Mouse (Mus musculus): ENCODE results near the gene Zfp775. TPM values are rescaled to one million over a fixed set of nuclear protein-coding genes. Genes with fewer than 3 reads are reported as not detected.

Zfp775 gene
- polyA plus RNA-seq, 1 experiment from 2014 or later = 17.2 TPM

GRCm38 (mm10) chr6:48597233-48597625, 4.6 kb upstream of the Zfp775 start:
- H3K9me3 ChIP-seq (ENCODE audit: control insufficient read depth, low read length) = peaks cover 19% of the 10 kb centered on the region
- ATAC-seq = no peak
- peaks cover 24% of the 10 kb centered on the region for H3K4me1 ChIP-seq (replicated peaks; ENCODE audit: control insufficient read depth, insufficient read depth, low read length)
- WGBS = 97% methylated on average over 27 of the region's 27 CpGs
- H3K36me3 ChIP-seq (ENCODE audit: control insufficient read depth, insufficient read depth) = peaks cover 24% of the 10 kb centered on the region
- H3K27ac ChIP-seq (ENCODE audit: low read length) = no peak overlapping the region
- no peaks in the 10 kb centered on the region for H3K27me3 ChIP-seq (replicated peaks; ENCODE audit: control insufficient read depth, insufficient read depth, low read length)
- H3K4me2 ChIP-seq (ENCODE audit: low read length) = no peak overlapping the region
- H3K9ac ChIP-seq (replicated peaks; ENCODE audit: low read depth, low read length) = no peak overlapping the region
- H3K4me3 ChIP-seq (replicated peaks; ENCODE audit: low read length) = no peak overlapping the region

DNA sequence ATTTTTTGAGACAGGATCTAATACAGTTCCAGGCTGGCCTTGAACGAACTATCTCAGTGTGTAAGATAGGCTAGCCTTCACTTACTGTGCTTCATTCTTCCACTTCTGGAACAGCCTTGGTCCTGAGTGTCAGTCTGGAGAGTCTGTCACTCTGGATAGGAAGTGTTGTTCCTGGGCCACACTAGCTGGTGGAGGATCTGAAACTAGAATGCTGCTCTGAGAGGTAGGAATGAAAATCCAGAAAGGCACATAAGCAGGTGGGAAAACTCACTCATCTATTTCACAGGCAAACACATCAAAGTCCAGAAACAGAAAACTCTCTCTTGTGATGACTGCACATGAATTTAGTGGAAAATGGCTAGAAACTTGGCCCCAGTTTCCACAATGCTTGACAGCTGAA, 1.3 kb upstream of the Zfp775 start:
- no peak for ATAC-seq
- Histone ChIP-seq H3K9me3 (ENCODE audit: control insufficient read depth, low read length) (peaks cover 19% of the 10 kb centered on the region), H3K36me3 (ENCODE audit: control insufficient read depth, insufficient read depth) (peaks cover 24% of the 10 kb centered on the region), H3K4me2 (ENCODE audit: low read length) (no peak overlapping the region), H3K27ac (ENCODE audit: low read length) (peak overlapping the region; percentile 88; the same call in 1 of the 2 replicates), H3K4me3 (replicated peaks; ENCODE audit: low read length) (no peak overlapping the region), H3K4me1 (replicated peaks; ENCODE audit: control insufficient read depth, insufficient read depth, low read length) (peaks cover 17% of the 10 kb centered on the region), H3K27me3 (replicated peaks; ENCODE audit: control insufficient read depth, insufficient read depth, low read length) (no peaks in the 10 kb centered on the region), H3K9ac (replicated peaks; ENCODE audit: low read depth, low read length) (no peak overlapping the region)
- 95% methylated on average over 1 of the region's 1 CpGs for WGBS

- H3K27ac ChIP-seq (ENCODE audit: low read length) = peak overlapping the region; percentile 81
- H3K27me3 ChIP-seq (replicated peaks; ENCODE audit: control insufficient read depth, insufficient read depth, low read length) = no peaks in the 10 kb centered on the region
- H3K4me3 ChIP-seq (replicated peaks; ENCODE audit: low read length) = peak overlapping the region; percentile 83
- ATAC-seq = peak; percentile 79
- peak overlapping the region; percentile 88 for H3K9ac ChIP-seq (replicated peaks; ENCODE audit: low read depth, low read length)
- under 1% methylated on average over 28 of the region's 28 CpGs for WGBS
- peaks cover 11% of the 10 kb centered on the region for H3K36me3 ChIP-seq (ENCODE audit: control insufficient read depth, insufficient read depth)
- peaks cover 17% of the 10 kb centered on the region for H3K4me1 ChIP-seq (replicated peaks; ENCODE audit: control insufficient read depth, insufficient read depth, low read length)
- peak overlapping the region; percentile 67 for H3K4me2 ChIP-seq (ENCODE audit: low read length)
- peaks cover 8% of the 10 kb centered on the region for H3K9me3 ChIP-seq (ENCODE audit: control insufficient read depth, low read length)
Measured at GRCm38 (mm10) chr6:48602080-48602741, 348 bp downstream of the Zfp775 start.

DNA sequence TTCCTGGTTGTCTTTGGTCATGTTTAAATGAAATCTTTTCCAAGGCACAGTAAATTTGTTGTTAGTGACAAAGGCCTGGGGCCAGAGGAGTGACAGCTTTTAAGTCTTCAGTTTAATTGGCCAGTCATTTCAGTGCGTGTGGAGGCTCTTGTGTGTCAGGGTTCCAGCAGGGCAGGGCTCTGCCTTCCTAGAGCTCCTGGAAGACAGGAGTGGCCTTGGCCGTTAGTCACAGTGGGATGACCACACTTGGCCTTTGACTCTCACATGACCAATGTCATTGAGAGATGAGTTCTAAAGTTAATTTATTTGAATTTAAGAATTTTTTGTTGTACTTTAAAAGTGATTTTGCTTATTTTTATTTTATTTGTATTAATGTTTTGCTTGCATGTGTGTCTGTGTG, 6.3 kb downstream of the Zfp775 start:
- WGBS = 52% methylated on average over 2 of the region's 2 CpGs
- no peak overlapping the region for H3K9ac ChIP-seq (replicated peaks; ENCODE audit: low read depth, low read length)
- H3K4me2 ChIP-seq (ENCODE audit: low read length) = no peak overlapping the region
- no peaks in the 10 kb centered on the region for H3K9me3 ChIP-seq (ENCODE audit: control insufficient read depth, low read length)
- no peak overlapping the region for H3K4me3 ChIP-seq (replicated peaks; ENCODE audit: low read length)
- H3K27ac ChIP-seq (ENCODE audit: low read length) = no peak overlapping the region
- H3K4me1 ChIP-seq (replicated peaks; ENCODE audit: control insufficient read depth, insufficient read depth, low read length) = peaks cover 1% of the 10 kb centered on the region; the same call in 1 of the 2 replicates
- H3K36me3 ChIP-seq (ENCODE audit: control insufficient read depth, insufficient read depth) = no peaks in the 10 kb centered on the region
- no peaks in the 10 kb centered on the region for H3K27me3 ChIP-seq (replicated peaks; ENCODE audit: control insufficient read depth, insufficient read depth, low read length)
- no peak for ATAC-seq

DNA sequence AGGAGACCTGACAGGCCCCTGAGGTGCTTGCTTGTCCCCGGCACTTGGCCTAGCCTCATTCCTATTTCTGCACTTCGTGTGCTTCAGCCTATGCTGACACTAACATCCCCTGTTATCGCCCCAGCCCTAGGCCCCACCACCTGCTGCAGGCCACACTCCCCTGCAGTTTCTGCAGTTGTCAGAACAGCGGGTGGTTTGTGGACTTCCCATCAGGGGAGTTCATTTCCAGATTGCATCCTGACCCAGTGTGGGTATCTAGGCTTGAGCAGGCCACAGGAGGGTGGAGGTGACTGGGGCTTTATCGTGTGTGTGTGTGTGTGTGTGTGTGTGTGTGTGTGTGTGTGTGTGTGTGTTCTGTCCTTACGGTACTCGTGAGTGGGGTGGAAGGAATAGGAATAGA, 7.6 kb downstream of the Zfp775 start:
- Histone ChIP-seq H3K27ac (ENCODE audit: low read length) (no peak overlapping the region), H3K9ac (replicated peaks; ENCODE audit: low read depth, low read length) (no peak overlapping the region), H3K9me3 (ENCODE audit: control insufficient read depth, low read length) (no peaks in the 10 kb centered on the region), H3K36me3 (ENCODE audit: control insufficient read depth, insufficient read depth) (peaks cover 5% of the 10 kb centered on the region), H3K27me3 (replicated peaks; ENCODE audit: control insufficient read depth, insufficient read depth, low read length) (no peaks in the 10 kb centered on the region), H3K4me1 (replicated peaks; ENCODE audit: control insufficient read depth, insufficient read depth, low read length) (no peaks in the 10 kb centered on the region), H3K4me2 (ENCODE audit: low read length) (no peak overlapping the region), H3K4me3 (replicated peaks; ENCODE audit: low read length) (no peak overlapping the region)
- no peak for ATAC-seq
- WGBS = 65% methylated on average over 7 of the region's 7 CpGs

GRCm38 (mm10) chr6:48610657-48611056, 8.8 kb downstream of the Zfp775 start:
- 77% methylated on average over 3 of the region's 3 CpGs for WGBS
- Histone ChIP-seq H3K9ac (replicated peaks; ENCODE audit: low read depth, low read length) (no peak overlapping the region), H3K4me2 (ENCODE audit: low read length) (no peak overlapping the region), H3K27ac (ENCODE audit: low read length) (no peak overlapping the region), H3K9me3 (ENCODE audit: control insufficient read depth, low read length) (no peaks in the 10 kb centered on the region), H3K4me1 (replicated peaks; ENCODE audit: control insufficient read depth, insufficient read depth, low read length) (no peaks in the 10 kb centered on the region), H3K4me3 (replicated peaks; ENCODE audit: low read length) (no peak overlapping the region), H3K27me3 (replicated peaks; ENCODE audit: control insufficient read depth, insufficient read depth, low read length) (no peaks in the 10 kb centered on the region), H3K36me3 (ENCODE audit: control insufficient read depth, insufficient read depth) (peaks cover 12% of the 10 kb centered on the region)
- no peak for ATAC-seq

DNA sequence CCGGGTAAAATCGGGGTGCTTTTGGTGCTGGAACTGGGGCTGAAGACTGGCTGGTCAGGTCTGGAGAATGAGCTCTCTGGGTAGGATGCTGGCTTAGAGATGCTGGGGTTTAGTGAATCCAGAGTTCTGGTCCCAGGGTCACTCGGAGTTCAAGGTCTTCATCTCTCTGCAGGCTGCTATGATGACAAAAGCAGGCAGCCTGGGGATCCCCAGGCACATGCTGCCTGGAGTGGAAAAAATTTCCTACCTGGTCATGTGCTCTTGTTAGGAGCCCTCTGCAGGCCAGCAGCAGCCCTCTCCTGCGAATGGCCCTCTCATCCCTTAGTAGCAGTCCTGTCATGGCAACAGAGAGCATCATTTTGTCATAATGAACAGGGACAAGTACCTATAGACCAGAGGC, 11.6 kb downstream of the Zfp775 start:
- Histone ChIP-seq H3K9me3 (ENCODE audit: control insufficient read depth, low read length) (no peaks in the 10 kb centered on the region), H3K27ac (ENCODE audit: low read length) (no peak overlapping the region), H3K4me2 (ENCODE audit: low read length) (no peak overlapping the region), H3K9ac (replicated peaks; ENCODE audit: low read depth, low read length) (no peak overlapping the region), H3K27me3 (replicated peaks; ENCODE audit: control insufficient read depth, insufficient read depth, low read length) (no peaks in the 10 kb centered on the region), H3K4me1 (replicated peaks; ENCODE audit: control insufficient read depth, insufficient read depth, low read length) (no peaks in the 10 kb centered on the region), H3K4me3 (replicated peaks; ENCODE audit: low read length) (no peak overlapping the region), H3K36me3 (ENCODE audit: control insufficient read depth, insufficient read depth) (peaks cover 12% of the 10 kb centered on the region)
- no peak for ATAC-seq
- 92% methylated on average over 4 of the region's 4 CpGs for WGBS

DNA sequence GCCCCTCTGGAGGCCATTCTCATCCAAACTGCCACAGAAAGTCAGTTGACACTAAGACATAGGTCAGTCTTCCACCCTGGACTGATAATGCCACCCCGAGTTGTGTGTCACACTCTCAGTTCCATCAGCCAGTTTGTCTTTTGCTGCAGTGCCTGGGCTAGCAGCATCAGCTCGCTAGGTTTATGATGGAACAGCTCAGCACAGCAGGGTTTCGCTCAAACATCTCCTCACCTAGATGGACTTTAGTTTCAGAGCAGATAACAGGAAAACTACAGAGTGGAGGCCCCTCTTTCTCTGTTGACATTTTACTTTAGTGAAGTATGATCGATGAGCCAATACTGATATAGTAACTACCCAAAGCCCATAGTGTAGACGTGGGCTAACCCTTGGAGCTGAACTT, 12.9 kb downstream of the Zfp775 start:
- 94% methylated on average over 5 of the region's 5 CpGs for WGBS
- Histone ChIP-seq H3K27me3 (replicated peaks; ENCODE audit: control insufficient read depth, insufficient read depth, low read length) (no peaks in the 10 kb centered on the region), H3K9me3 (ENCODE audit: control insufficient read depth, low read length) (no peaks in the 10 kb centered on the region), H3K9ac (replicated peaks; ENCODE audit: low read depth, low read length) (no peak overlapping the region), H3K27ac (ENCODE audit: low read length) (no peak overlapping the region), H3K4me1 (replicated peaks; ENCODE audit: control insufficient read depth, insufficient read depth, low read length) (no peaks in the 10 kb centered on the region), H3K36me3 (ENCODE audit: control insufficient read depth, insufficient read depth) (peaks cover 16% of the 10 kb centered on the region), H3K4me3 (replicated peaks; ENCODE audit: low read length) (no peak overlapping the region), H3K4me2 (ENCODE audit: low read length) (no peak overlapping the region)
- no peak for ATAC-seq

GRCm38 (mm10) chr6:48620031-48620430, 18.2 kb downstream of the Zfp775 start:
- Histone ChIP-seq H3K27ac (ENCODE audit: low read length) (no peak overlapping the region), H3K9me3 (ENCODE audit: control insufficient read depth, low read length) (no peaks in the 10 kb centered on the region), H3K36me3 (ENCODE audit: control insufficient read depth, insufficient read depth) (peaks cover 16% of the 10 kb centered on the region), H3K4me2 (ENCODE audit: low read length) (no peak overlapping the region), H3K4me3 (replicated peaks; ENCODE audit: low read length) (no peak overlapping the region), H3K9ac (replicated peaks; ENCODE audit: low read depth, low read length) (no peak overlapping the region), H3K4me1 (replicated peaks; ENCODE audit: control insufficient read depth, insufficient read depth, low read length) (no peaks in the 10 kb centered on the region), H3K27me3 (replicated peaks; ENCODE audit: control insufficient read depth, insufficient read depth, low read length) (no peaks in the 10 kb centered on the region)
- WGBS = 95% methylated on average over 30 of the region's 30 CpGs
- ATAC-seq = no peak
